Mouse (Mus musculus): ENCODE results near the gene Bmp2.

Bmp2 gene

DNA sequence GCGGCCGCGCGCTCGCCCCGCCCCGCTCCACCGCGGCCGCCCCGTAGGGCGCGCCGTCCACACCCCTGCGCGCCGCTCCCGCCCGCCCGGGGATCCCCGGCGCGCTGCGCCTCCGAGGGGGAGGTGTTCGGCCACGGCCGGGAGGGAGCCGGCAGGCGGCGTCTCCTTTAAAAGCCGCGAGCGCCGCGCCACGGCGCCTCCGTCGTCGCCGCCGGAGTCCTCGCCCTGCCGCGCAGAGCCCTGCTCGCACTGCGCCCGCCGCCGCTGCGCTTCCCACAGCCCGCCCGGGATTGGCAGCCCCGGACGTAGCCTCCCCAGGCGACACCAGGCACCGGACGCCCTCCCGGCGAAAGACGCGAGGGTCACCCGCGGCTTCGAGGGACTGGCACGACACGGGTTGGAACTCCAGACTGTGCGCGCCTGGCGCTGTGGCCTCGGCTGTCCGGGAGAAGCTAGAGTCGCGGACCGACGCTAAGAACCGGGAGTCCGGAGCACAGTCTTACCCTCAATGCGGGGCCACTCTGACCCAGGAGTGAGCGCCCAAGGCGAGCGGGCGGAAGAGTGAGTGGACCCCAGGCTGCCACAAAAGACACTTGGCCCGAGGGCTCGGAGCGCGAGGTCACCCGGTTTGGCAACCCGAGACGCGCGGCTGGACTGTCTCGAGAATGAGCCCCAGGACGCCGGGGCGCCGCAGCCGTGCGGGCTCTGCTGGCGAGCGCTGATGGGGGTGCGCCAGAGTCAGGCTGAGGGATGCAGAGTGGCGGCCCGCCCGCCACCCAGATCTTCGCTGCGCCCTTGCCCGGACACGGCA, at the start of gene Bmp2:
Gene Bmp2, plus strand, starts transcription at position 129 of the 811 bp plus-strand sequence.
- in situ Hi-C loops (cut with MboI; ENCODE audit: low pct_unique_long_range_greater_than_20kb in 1 of 2, low sequenced_read_pairs in 2 of 2, unreplicated experiment in 1 of 2): no loop called here

DNA sequence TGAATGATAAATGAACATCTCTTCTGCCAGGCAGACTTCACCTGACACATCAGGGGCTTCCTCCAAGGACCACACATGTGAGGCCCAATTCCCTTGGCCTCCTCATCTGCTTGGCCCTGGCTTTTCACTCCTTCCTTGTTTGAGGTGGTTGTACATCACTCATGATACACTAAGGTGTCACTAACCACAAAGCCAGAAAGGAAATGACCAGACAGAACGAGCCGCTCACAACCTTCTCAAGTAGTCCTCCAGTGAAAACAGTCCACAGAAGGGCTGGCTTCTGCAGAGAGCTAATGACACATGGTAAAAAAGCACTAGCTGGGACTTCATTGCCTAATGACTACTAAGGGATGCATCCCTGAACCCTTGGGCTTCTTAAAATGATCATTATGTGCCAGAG, 46.3 kb upstream of the Bmp2 start:
- in situ Hi-C loops (cut with MboI; ENCODE audit: low pct_unique_long_range_greater_than_20kb in 1 of 2, low sequenced_read_pairs in 2 of 2, unreplicated experiment in 1 of 2): no loop called here

GRCm38 (mm10) chr2:133507045-133507444, 44.9 kb upstream of the Bmp2 start:
- in situ Hi-C loops (cut with MboI; ENCODE audit: low pct_unique_long_range_greater_than_20kb in 1 of 2, low sequenced_read_pairs in 2 of 2, unreplicated experiment in 1 of 2): no loop called here

DNA sequence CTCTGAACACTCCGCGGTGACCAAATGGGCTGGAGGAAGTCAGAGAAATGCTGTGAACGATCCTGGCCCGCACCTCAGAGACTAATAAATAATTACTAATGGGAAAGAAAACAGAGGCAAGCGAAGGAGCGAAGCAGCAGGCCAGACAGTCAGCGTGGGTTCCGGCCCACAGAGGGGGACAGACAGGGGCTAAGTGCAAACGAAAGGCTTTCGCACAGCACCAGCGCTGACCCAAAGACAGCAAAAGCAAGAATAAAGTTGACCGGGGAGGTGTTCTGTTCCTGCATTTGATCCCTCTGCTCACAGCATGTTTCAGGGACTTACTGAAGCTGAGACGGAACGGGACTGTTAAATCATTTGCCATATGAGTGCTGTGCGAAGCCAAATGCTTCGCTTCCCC, 42.8 kb upstream of the Bmp2 start:
- in situ Hi-C loops (cut with MboI; ENCODE audit: low pct_unique_long_range_greater_than_20kb in 1 of 2, low sequenced_read_pairs in 2 of 2, unreplicated experiment in 1 of 2): no loop called here

DNA sequence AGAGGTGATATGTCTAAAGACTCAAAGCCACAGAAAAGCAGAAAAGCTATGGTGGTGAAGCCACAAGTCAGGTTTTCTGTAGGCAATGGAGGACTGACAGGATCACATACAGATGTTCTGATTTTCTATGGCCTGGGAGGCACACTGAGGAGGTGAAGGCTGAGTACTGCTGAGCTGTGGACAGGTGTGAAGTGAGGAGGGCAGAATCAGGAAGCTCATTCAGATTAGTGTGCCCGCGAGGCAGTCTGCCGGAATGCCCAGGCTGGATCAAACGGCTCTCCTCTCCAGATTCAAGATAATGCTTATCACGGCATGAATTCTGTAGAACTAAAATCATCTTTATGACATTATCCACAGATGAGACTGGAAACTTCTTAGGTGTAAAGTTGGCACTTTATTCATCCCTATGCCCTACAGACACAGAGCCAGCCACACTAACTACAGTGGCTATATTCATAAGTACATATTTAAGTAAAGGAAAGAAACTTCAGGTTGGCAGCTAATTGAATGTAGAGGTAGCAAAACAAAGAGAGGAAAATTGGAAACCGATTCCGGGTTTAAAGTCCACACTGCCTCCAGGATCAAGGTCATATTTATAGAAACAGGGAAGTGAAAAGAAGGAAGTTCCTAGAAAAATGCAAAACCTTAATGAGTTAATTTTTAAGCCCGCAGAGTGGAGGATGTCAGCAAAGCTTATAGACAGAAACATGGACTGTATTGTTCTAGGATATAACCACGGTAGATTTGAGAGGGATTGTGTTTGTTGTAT, 40.8 kb upstream of the Bmp2 start:
- in situ Hi-C loops (cut with MboI; ENCODE audit: low pct_unique_long_range_greater_than_20kb in 1 of 2, low sequenced_read_pairs in 2 of 2, unreplicated experiment in 1 of 2): no loop called here

- in situ Hi-C loops (cut with MboI; ENCODE audit: low pct_unique_long_range_greater_than_20kb in 1 of 2, low sequenced_read_pairs in 2 of 2, unreplicated experiment in 1 of 2): no loop called here
Observed at GRCm38 (mm10) chr2:133516331-133517046, 35.5 kb upstream of the Bmp2 start.

GRCm38 (mm10) chr2:133517867-133518266, 34.1 kb upstream of the Bmp2 start:
- in situ Hi-C loops (cut with MboI; ENCODE audit: low pct_unique_long_range_greater_than_20kb in 1 of 2, low sequenced_read_pairs in 2 of 2, unreplicated experiment in 1 of 2): no loop called here

- in situ Hi-C loops (cut with MboI; ENCODE audit: low pct_unique_long_range_greater_than_20kb in 1 of 2, low sequenced_read_pairs in 2 of 2, unreplicated experiment in 1 of 2): no loop called here
Observed at GRCm38 (mm10) chr2:133521193-133521592, 30.8 kb upstream of the Bmp2 start.

- in situ Hi-C loops (cut with MboI; ENCODE audit: low pct_unique_long_range_greater_than_20kb in 1 of 2, low sequenced_read_pairs in 2 of 2, unreplicated experiment in 1 of 2): no loop called here
Observed at GRCm38 (mm10) chr2:133522121-133522520, 29.8 kb upstream of the Bmp2 start.

- in situ Hi-C loops (cut with MboI; ENCODE audit: low pct_unique_long_range_greater_than_20kb in 1 of 2, low sequenced_read_pairs in 2 of 2, unreplicated experiment in 1 of 2): no loop called here
Observed at GRCm38 (mm10) chr2:133525621-133526181, 26.3 kb upstream of the Bmp2 start.

DNA sequence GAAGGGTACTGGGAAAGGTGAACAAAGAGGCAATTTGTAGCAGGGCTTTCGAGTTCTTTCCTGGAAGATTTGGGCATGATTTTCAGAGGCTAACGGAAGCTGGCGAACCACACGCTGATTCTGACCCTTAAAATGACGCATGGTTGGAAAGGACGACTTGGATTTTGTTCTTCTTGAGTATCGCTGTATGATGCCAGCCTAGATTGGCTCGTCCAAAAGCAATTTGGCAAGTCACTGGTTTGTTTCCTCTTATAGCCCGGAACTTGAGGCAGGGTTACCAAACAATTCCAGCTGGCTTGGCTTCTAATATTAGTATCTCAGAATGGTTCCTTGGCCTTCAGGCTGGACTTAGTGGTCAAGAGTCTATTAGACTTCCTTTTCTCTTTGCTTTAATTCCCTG, 22.6 kb upstream of the Bmp2 start:
- in situ Hi-C loops (cut with MboI; ENCODE audit: low pct_unique_long_range_greater_than_20kb in 1 of 2, low sequenced_read_pairs in 2 of 2, unreplicated experiment in 1 of 2): no loop called here

GRCm38 (mm10) chr2:133533073-133533472, 18.9 kb upstream of the Bmp2 start:
- in situ Hi-C loops (cut with MboI; ENCODE audit: low pct_unique_long_range_greater_than_20kb in 1 of 2, low sequenced_read_pairs in 2 of 2, unreplicated experiment in 1 of 2): no loop called here

GRCm38 (mm10) chr2:133535481-133535880, 16.5 kb upstream of the Bmp2 start:
- in situ Hi-C loops (cut with MboI; ENCODE audit: low pct_unique_long_range_greater_than_20kb in 1 of 2, low sequenced_read_pairs in 2 of 2, unreplicated experiment in 1 of 2): no loop called here

GRCm38 (mm10) chr2:133536812-133537211, 15.1 kb upstream of the Bmp2 start:
- in situ Hi-C loops (cut with MboI; ENCODE audit: low pct_unique_long_range_greater_than_20kb in 1 of 2, low sequenced_read_pairs in 2 of 2, unreplicated experiment in 1 of 2): no loop called here

DNA sequence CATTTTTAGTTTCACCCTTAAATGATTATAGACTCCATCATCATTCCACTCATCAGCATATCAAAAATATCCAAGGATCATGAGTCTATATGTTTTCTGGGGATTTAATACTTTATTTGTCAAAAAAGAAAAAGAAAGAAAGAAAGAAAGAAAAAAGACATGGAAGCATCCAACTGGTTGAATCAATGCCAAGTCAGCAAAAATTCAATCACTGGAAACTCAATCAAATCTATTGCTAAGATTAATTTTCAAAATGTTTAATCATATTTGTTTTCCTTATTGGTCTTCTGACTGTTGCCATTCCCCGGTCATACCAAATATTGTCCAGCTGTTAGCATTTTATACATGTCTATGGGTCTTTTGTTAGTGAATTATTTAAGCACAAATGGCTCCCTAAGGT, 11.3 kb upstream of the Bmp2 start:
- in situ Hi-C loops (cut with MboI; ENCODE audit: low pct_unique_long_range_greater_than_20kb in 1 of 2, low sequenced_read_pairs in 2 of 2, unreplicated experiment in 1 of 2): no loop called here

DNA sequence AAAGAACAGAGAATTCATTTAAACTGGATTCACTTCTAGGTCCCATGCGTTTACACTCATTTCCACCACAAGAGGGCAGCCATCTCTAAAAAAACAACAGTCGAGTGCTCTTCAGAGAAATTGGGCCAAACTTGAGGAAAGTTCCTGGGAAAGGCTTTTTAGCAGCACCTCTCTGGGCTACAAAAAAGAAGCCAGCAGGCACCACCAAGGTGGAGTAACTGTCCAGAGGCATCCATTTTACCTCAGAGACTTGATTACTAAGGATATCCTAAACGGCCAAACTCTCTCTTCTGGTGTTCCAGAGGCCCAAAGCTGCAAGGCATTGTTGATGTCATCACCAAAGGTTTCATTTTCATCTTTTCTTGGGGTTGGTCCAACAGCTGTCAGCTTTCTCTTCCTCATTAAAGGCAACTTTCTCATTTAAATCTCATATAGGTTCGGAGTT, 1.7 kb upstream of the Bmp2 start:
- in situ Hi-C loops (cut with MboI; ENCODE audit: low pct_unique_long_range_greater_than_20kb in 1 of 2, low sequenced_read_pairs in 2 of 2, unreplicated experiment in 1 of 2): no loop called here

- in situ Hi-C loops (cut with MboI; ENCODE audit: low pct_unique_long_range_greater_than_20kb in 1 of 2, low sequenced_read_pairs in 2 of 2, unreplicated experiment in 1 of 2): no loop called here
Observed at GRCm38 (mm10) chr2:133552842-133553465, 995 bp downstream of the Bmp2 start.

DNA sequence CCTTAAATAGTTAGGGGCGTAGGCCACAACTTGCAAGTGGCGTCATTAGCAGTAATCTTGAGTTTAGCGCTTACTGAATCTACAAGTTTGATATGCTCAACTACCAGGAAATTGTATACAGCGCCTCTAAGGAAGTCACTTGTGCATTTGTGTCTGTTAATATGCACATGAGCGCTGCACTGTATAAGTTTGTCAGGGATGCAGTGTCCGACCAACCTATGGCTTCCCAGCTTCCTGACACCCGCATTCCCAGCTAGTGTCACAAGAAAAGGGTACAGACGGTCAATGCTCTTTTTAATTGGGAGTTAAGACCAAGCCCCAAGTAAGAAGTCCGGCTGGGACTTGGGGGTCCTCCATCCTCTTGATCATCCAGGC, 1.9 kb downstream of the Bmp2 start:
- in situ Hi-C loops (cut with MboI; ENCODE audit: low pct_unique_long_range_greater_than_20kb in 1 of 2, low sequenced_read_pairs in 2 of 2, unreplicated experiment in 1 of 2): no loop called here
